Mouse (Mus musculus) forebrain, embryonic 13.5 days (tissue): ENCODE results near the gene Cox15. TPM values are rescaled to one million over a fixed set of nuclear protein-coding genes. Genes with fewer than 3 reads are reported as not detected.

ENCODE experiments used
- ATAC-seq: fragments of 200-750 bp; cut with Nextera tagmentation; 2 replicates; pipeline ENCODE4 v1.8.0; 2017
- H3K27ac ChIP-seq: fragments of 300-500 bp; sonication (generic); 2 replicates; pipeline ENCODE4 v1.5.1; 2015; ENCODE audit warnings: inconsistent platforms, mild to moderate bottlenecking, moderate library complexity
- H3K27me3 ChIP-seq: fragments of 300-500 bp; sonication (generic); 2 replicates; pipeline ENCODE4 v1.6.1; 2015; ENCODE audit warnings: mild to moderate bottlenecking, inconsistent platforms
- H3K36me3 ChIP-seq: fragments of 300-500 bp; sonication (generic); 2 replicates; pipeline ENCODE4 v1.6.1; 2015; ENCODE audit warnings: mild to moderate bottlenecking, inconsistent platforms; ENCODE audit not compliant: poor library complexity, severe bottlenecking
- H3K4me1 ChIP-seq: fragments of 300-500 bp; sonication (generic); 2 replicates; pipeline ENCODE4 v1.6.1; 2015; ENCODE audit warnings: inconsistent platforms
- H3K4me2 ChIP-seq: fragments of 300-500 bp; sonication (generic); 2 replicates; pipeline ENCODE4 v1.6.1; 2015; ENCODE audit warnings: inconsistent platforms, mild to moderate bottlenecking, moderate library complexity
- H3K4me3 ChIP-seq: fragments of 300-500 bp; sonication (generic); 2 replicates; pipeline ENCODE4 v1.5.1; 2015; ENCODE audit warnings: mild to moderate bottlenecking, inconsistent platforms
- H3K9ac ChIP-seq: fragments of 300-500 bp; sonication (generic); 2 replicates; pipeline ENCODE4 v1.6.1; 2015; ENCODE audit warnings: mild to moderate bottlenecking, inconsistent platforms
- H3K9me3 ChIP-seq: fragments of 300-500 bp; sonication (generic); replicated peaks from 2 replicates; pipeline ENCODE4 v1.6.1; 2016; ENCODE audit warnings: inconsistent platforms
- WGBS: fragments of 180-500 bp; shearing (Covaris S2); methylation state at CpG from one replicate; pipeline ENCODE4 v1.1.7; 2015; 5-methylcytosine and 5-hydroxymethylcytosine counted together
- polyA plus RNA-seq: library from polyadenylated mRNA; unstranded; fragments of >200 nt; fragmentation: Nextera tagmentation; extraction: Ambion mirVana; gene quantifications from 2 replicates; pipeline ENCODE4 v1.2.1, GENCODE M21; 2015

Cox15 gene
- polyA plus RNA-seq, 1 experiment from 2014 or later, result 13.1 TPM

DNA sequence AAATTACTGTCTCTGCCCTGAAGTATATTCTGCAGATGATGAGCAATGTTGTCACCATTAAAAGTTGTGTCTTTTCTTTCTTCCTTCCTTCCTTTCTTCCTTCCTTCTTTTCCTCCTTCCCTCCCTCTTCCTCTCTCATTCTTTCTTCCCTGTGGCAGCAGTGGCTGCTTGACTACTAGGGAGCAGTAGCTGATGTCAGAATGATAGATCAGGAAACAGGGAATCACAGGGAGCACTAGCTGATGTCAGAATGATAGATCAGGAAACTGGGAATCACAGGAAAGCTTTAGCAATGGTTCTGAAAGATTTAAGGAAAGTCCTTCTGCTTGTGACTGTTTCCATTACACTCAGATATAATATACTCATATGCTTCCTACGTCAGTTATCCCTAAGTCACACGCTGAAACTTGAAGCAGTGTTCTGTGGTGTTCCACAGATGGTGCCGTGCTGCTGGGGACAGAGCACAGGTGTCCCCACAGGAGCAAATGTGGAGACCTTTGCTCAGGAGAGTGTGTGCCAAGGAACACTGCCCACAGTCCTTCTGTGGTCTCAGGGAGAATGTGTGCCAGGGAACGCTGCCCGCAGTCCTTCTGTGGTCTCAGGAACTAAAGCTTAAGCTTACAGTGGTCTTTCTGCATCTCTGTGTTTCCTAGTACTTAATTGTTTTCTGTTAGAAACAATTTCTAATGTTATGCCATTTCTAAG lies 55.0 kb downstream of the Cox15 start:
- no peak for ATAC-seq
- no peak overlapping the region for H3K9ac ChIP-seq
- H3K4me2 ChIP-seq, result no peak overlapping the region
- H3K36me3 ChIP-seq, result peaks cover 19% of the 10 kb centered on the region
- 91% methylated on average over 5 of the region's 5 CpGs for WGBS
- no peaks in the 10 kb centered on the region for H3K27me3 ChIP-seq
- H3K27ac ChIP-seq, result no peak overlapping the region
- H3K4me1 ChIP-seq, result no peaks in the 10 kb centered on the region
- H3K9me3 ChIP-seq, result no peaks in the 10 kb centered on the region
- H3K4me3 ChIP-seq, result no peak overlapping the region

DNA sequence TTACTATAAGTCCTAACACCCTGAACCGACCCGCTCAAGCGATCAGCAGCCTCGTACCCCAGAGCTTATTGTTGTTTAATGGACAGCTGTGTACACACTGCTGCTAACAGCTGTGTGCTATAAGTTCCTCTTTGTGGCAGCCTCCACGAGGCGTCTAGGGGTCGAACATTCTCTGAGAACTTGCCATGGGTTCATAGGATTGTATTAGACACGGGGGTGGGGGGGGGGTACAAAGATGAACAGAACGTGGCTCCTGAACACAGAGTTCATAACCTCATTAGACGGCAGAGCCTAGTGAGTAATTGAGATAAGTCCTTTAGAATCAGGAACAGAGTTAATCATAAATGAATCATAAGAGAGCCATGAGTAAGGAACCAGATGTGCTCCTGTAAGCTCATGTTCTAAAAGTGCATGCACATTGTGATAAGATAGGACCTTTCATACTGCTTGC lies 57.3 kb downstream of the Cox15 start:
- WGBS, result 54% methylated on average over 10 of the region's 10 CpGs
- no peaks in the 10 kb centered on the region for H3K9me3 ChIP-seq

GRCm38 (mm10) chr19:43692815-43693214 lies 60.0 kb downstream of the Cox15 start:
- 51% methylated on average over 14 of the region's 14 CpGs for WGBS
- no peak overlapping the region for H3K4me2 ChIP-seq
- no peaks in the 10 kb centered on the region; the same call in 1 of the 2 replicates for H3K27me3 ChIP-seq
- peaks cover 17% of the 10 kb centered on the region for H3K4me1 ChIP-seq
- H3K27ac ChIP-seq, result no peak overlapping the region
- no peaks in the 10 kb centered on the region for H3K9me3 ChIP-seq
- H3K4me3 ChIP-seq, result no peak overlapping the region
- no peak for ATAC-seq
- H3K36me3 ChIP-seq, result peaks cover 5% of the 10 kb centered on the region; the same call in 1 of the 2 replicates
- no peak overlapping the region for H3K9ac ChIP-seq

More for the DNA sequence above, 57.3 kb downstream of the Cox15 start:
- Histone ChIP-seq H3K36me3 (peaks cover 11% of the 10 kb centered on the region; the same call in 1 of the 2 replicates), H3K27me3 (no peaks in the 10 kb centered on the region), H3K4me1 (peaks cover 7% of the 10 kb centered on the region), H3K27ac (no peak overlapping the region), H3K4me2 (no peak overlapping the region), H3K9ac (no peak overlapping the region), H3K4me3 (no peak overlapping the region)
- ATAC-seq, result no peak

DNA sequence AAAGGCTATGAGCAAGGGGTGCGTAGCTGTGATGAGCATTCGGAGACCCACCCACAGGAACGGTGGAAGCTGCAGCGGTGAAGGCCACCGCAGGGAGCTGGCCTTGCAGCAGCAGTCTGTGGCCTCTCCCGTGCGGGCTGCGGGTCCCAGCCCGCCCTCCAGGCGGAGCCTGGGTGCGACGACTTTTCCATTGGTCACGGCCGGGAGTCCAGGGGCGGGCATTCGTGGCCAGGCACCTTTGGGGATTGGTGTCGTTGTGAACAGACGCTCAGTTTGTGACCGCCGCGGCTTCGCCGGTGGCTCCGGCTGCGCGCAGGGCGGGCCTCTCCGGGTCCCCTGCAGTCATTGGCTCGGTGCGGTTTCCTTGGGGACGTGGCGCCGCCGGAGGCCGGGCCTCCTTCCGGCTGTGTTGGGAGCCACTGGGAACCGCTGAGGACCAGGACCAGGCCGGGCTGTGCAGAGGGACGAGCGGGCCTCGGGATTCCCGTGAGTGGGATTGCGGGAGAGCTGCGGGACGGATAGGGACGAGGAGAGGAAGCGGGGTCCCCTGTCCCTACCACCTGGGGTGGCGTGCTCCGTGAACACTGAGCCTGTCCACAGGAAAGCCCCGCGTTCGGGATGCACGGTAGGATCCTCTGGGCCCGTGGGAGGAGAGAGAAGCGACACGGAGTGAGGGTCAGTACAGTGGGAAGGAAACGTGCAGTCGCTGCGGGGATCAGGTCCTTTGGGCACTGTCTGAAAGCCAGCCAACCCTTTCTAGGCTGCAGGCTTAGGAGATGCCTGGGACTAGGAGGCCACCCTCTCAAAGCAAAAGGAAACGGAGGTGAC lies 63.2 kb downstream of the Cox15 start, which contains the start of gene Entpd7:
TSS of gene Entpd7 (plus strand) at position 254 of the 828 bp plus-strand sequence.
- H3K9ac ChIP-seq, result peak within 1 kb of the TSS; percentile 91
- peak; percentile 99 for ATAC-seq
- H3K9me3 ChIP-seq, result no peaks in the 10 kb centered on the region
- no peaks in the 10 kb centered on the region; the same call in 1 of the 2 replicates for H3K27me3 ChIP-seq
- under 1% methylated on average over 60 of the region's 60 CpGs for WGBS
- H3K4me2 ChIP-seq, result peak within 1 kb of the TSS; percentile 74
- H3K27ac ChIP-seq, result peak within 1 kb of the TSS; percentile 71
- peaks cover 5% of the 10 kb centered on the region; the same call in 1 of the 2 replicates for H3K36me3 ChIP-seq
- H3K4me3 ChIP-seq, result peak within 1 kb of the TSS; percentile 85
- peaks cover 17% of the 10 kb centered on the region for H3K4me1 ChIP-seq

Other genes starting within 250 kb of the Cox15 start
- gene Got1, start 228.4 kb downstream of the Cox15 start, polyA plus RNA-seq, result 62.4 and 65.2 TPM in 2 replicates
- gene Nkx2-3, start 140.7 kb downstream of the Cox15 start, polyA plus RNA-seq, result 4.8 and 5.2 TPM in 2 replicates
- 14.4 and 16.2 TPM in 2 replicates for gene Slc25a28, start 78.1 kb downstream of the Cox15 start, polyA plus RNA-seq
- 7.4 and 8.3 TPM in 2 replicates for gene Entpd7, start 63.3 kb downstream of the Cox15 start, polyA plus RNA-seq
- 9.6 and 10.4 TPM in 2 replicates for gene Cutc, start within 50 bp of the Cox15 start, polyA plus RNA-seq
- gene Abcc2, start 29.2 kb upstream of the Cox15 start, polyA plus RNA-seq, result not detected in 2 replicates
- gene Dnmbp, start 187.2 kb upstream of the Cox15 start, polyA plus RNA-seq, result 11.6 and 12.4 TPM in 2 replicates
- 0.32 and 0.37 TPM in 2 replicates for gene Cpn1, start 233.6 kb upstream of the Cox15 start, polyA plus RNA-seq